Mouse (Mus musculus): ENCODE data around the gene Nucb1. TPM values are rescaled to one million over a fixed set of nuclear protein-coding genes. Genes with fewer than 3 reads are reported as not detected.

Gene Nucb1
- total and polyA plus RNA-seq, 3 experiments = 127 to 409 (median 408) TPM

DNA sequence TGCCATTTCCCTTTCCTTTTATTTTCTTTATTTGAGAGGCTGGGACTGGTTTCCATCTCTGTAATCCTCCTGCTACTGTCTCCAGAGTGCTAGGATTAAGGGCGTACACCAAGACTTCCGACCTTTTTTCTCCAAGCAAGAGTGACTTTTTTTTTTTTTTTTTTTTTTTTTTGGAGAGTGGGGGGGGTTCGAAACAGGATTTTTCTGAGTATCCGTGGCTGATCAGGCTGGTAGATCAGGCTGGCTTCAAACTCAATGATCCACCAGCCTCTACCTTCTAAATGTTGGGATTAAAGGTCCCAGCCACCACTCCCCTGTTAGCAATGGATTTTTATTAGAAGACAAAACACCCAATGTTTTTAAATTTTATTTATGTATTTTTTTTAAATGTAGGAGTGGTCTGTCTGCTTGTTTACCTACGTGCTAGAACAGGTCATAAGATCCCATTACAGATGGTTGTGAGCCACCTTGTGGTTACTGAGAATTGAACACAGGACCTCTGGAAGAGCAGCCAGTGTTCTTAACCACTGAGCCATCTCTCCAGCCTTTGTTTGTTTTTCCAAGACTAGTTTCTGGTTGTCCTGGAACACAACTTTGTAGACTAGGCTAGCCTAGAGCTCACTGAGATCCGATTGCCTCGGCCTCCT is 16.4 kb upstream of the Nucb1 start:
- TF ChIP-seq POLR2AphosphoS5 (IDR thresholded peaks at IDR 0.05; ENCODE audit: insufficient replicate concordance, low read depth, low read length) (no peak), CTCF (IDR thresholded peaks at IDR 0.05; ENCODE audit: low read depth, low read length) (no peak), GATA2 (IDR thresholded peaks at IDR 0.05; ENCODE audit: borderline replicate concordance, low read depth, low read length) (no peak)
- no peak for DNase-seq (ENCODE audit: low spot score)
- no peak for ATAC-seq (ENCODE audit: extremely low read depth, insufficient number of reproducible peaks, low FRiP score, poor library complexity, severe bottlenecking)
- Histone ChIP-seq H3K9me3 (replicated peaks) (no peaks in the 10 kb centered on the region), H3K36me3 (replicated peaks) (peaks cover 29% of the 10 kb centered on the region), H3K27me3 (ENCODE audit: insufficient read depth, low read length) (peaks cover 2% of the 10 kb centered on the region), H3K4me3 (ENCODE audit: low read depth, low read length) (peak overlapping the region; percentile 94), H3K4me1 (ENCODE audit: insufficient read depth, low read depth, low read length) (peaks cover 66% of the 10 kb centered on the region)

DNA sequence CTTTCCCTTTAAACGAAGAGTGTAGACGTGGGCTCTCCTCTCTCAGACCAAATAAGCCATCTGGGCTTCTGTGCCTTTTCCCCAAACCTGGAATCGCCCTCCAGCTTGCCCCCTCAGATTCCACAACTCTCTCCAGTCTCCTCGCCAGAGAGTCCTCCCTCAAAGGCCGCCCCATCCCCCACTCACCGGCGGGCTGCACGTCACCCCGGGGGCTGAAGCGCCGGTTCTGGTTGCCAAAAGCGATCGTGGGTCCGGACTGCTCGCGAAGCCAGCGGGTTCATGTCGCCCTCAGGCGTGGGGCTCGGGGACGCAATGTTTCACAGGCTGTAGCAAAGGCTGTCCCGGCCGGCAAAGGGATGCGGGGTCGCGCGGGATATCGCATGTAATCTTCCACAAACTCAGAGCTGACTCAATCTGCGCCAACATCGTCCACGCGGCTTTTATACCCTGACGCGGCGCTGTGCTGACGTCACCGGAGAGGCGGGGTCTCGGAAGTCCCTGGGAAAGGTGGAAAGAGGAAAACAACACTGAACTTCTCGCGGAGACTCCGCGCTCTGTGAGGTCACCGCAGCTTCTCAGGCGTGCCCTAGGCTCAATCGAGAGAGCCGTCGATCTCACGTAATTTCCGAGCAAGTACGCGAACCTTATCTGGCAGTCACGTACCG is 15.7 kb upstream of the Nucb1 start, which contains the start of the genes Ppp1r15a and Plekha4:
Gene Ppp1r15a, minus strand, starts transcription at position 460 of the 665 bp plus-strand sequence.
Gene Plekha4, plus strand, starts transcription at position 522 of the 665 bp plus-strand sequence.
- Histone ChIP-seq H3K4me1 (ENCODE audit: insufficient read depth, low read depth, low read length) (peaks cover 69% of the 10 kb centered on the region), H3K4me3 (ENCODE audit: low read depth, low read length) (peak within 1 kb of the TSS; percentile 94), H3K36me3 (replicated peaks) (peaks cover 29% of the 10 kb centered on the region), H3K9me3 (replicated peaks) (no peaks in the 10 kb centered on the region), H3K27me3 (ENCODE audit: insufficient read depth, low read length) (no peaks in the 10 kb centered on the region)
- ATAC-seq (ENCODE audit: extremely low read depth, insufficient number of reproducible peaks, low FRiP score, poor library complexity, severe bottlenecking) (peak; percentile 73), DNase-seq (ENCODE audit: low spot score) (peak; percentile 78)
- peak; percentile 91; the same call in 1 of the 2 replicates for TF ChIP-seq POLR2AphosphoS5 (IDR thresholded peaks at IDR 0.05; ENCODE audit: insufficient replicate concordance, low read depth, low read length)
- TF ChIP-seq GATA1 (IDR thresholded peaks at IDR 0.05; ENCODE audit: borderline replicate concordance, low read length) = no peak
- TF ChIP-seq GATA2 (IDR thresholded peaks at IDR 0.05; ENCODE audit: borderline replicate concordance, low read depth, low read length) = no peak
- no peak for TF ChIP-seq CTCF (IDR thresholded peaks at IDR 0.05; ENCODE audit: low read depth, low read length)
- TF ChIP-seq TAL1 (conservative IDR thresholded peaks at IDR 0.05; ENCODE audit: low read depth, low read length) = no peak

DNA sequence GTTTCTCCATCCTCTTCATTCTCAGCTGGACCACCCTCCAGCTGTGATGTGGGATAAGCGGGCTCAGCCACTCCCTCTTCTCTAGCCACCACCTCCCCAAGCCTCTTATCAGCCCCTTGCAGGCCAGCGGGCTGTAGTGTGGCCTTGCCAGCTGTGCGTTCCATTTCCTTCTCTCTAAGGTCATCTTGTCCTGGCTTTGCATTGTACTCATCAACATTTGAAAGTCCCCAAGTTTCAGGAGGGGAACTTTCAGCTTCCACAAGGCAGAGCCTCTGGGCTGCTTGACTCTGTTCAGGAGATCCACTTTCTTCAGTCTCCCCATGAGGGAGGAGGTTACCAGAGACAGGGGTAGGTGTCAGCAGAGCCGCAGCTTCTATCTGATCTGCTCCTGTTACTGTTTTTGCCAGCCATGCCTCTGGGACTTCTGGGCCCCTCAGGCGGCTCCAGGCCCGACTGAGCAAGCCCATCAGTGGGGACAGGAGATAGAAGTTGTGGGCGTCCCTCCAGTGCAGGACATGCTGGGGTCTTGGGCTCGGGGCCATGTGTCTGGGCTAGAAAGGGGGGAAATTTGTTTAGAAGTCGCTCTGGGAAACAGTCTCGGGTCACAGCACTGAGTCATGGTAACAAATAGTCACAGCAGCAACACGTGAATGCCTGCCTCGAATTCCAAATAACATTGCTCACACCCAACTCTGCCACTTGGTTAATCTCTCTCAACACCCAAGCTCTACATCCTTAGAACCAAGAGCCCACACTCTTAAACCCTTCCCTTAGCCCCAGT is 14.8 kb upstream of the Nucb1 start:
- H3K4me1 ChIP-seq (ENCODE audit: insufficient read depth, low read depth, low read length) = peaks cover 67% of the 10 kb centered on the region
- no peaks in the 10 kb centered on the region for H3K27me3 ChIP-seq (ENCODE audit: insufficient read depth, low read length)
- no peaks in the 10 kb centered on the region for H3K9me3 ChIP-seq (replicated peaks)
- DNase-seq (ENCODE audit: low spot score) = peak; percentile 81
- TF ChIP-seq GATA1 (IDR thresholded peaks at IDR 0.05; ENCODE audit: borderline replicate concordance, low read length) (no peak), GATA2 (IDR thresholded peaks at IDR 0.05; ENCODE audit: borderline replicate concordance, low read depth, low read length) (0 out of 2 replicates have a peak, but pooled peaks have one; percentile 80), TAL1 (conservative IDR thresholded peaks at IDR 0.05; ENCODE audit: low read depth, low read length) (peak; percentile 100), CTCF (IDR thresholded peaks at IDR 0.05; ENCODE audit: low read depth, low read length) (no peak), POLR2AphosphoS5 (IDR thresholded peaks at IDR 0.05; ENCODE audit: insufficient replicate concordance, low read depth, low read length) (0 out of 2 replicates have a peak, but pooled peaks have one; percentile 55)
- H3K4me3 ChIP-seq (ENCODE audit: low read depth, low read length) = peak overlapping the region; percentile 94
- ATAC-seq (ENCODE audit: extremely low read depth, insufficient number of reproducible peaks, low FRiP score, poor library complexity, severe bottlenecking) = peak; percentile 82
- H3K36me3 ChIP-seq (replicated peaks) = peaks cover 31% of the 10 kb centered on the region

DNA sequence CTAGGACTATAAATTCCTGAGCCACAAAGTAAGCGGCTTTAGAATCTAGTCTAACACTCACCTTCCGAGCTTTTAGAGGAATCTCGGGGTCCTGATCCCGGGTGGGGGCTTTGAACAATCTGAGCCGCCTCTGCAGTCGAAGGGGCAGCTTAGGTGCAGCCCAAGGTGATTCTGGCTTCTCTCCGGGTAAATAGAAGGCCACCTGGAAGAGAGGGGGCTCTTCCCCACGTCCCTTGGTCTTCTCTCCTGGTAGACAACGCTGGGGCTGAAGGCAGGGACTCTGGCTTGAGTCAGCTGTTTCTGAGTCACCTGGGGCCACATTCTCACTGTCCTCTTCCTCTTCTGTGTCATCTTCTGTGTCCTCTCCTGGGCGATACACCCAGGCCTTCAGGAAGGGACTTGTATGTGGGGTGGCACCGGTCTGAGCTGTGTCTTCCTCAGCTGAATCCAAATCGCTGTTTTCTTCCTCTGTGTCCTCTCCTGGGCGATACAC is 13.5 kb upstream of the Nucb1 start:
- peaks cover 65% of the 10 kb centered on the region for H3K4me1 ChIP-seq (ENCODE audit: insufficient read depth, low read depth, low read length)
- TF ChIP-seq POLR2AphosphoS5 (IDR thresholded peaks at IDR 0.05; ENCODE audit: insufficient replicate concordance, low read depth, low read length) (no peak), TAL1 (conservative IDR thresholded peaks at IDR 0.05; ENCODE audit: low read depth, low read length) (no peak), GATA2 (IDR thresholded peaks at IDR 0.05; ENCODE audit: borderline replicate concordance, low read depth, low read length) (no peak), CTCF (IDR thresholded peaks at IDR 0.05; ENCODE audit: low read depth, low read length) (no peak), GATA1 (IDR thresholded peaks at IDR 0.05; ENCODE audit: borderline replicate concordance, low read length) (no peak)
- ATAC-seq (ENCODE audit: extremely low read depth, insufficient number of reproducible peaks, low FRiP score, poor library complexity, severe bottlenecking) = no peak

GRCm38 (mm10) chr7:45522957-45523676 is 12.9 kb upstream of the Nucb1 start:
- TF ChIP-seq GATA2 (IDR thresholded peaks at IDR 0.05; ENCODE audit: borderline replicate concordance, low read depth, low read length) (no peak), TAL1 (conservative IDR thresholded peaks at IDR 0.05; ENCODE audit: low read depth, low read length) (no peak), POLR2AphosphoS5 (IDR thresholded peaks at IDR 0.05; ENCODE audit: insufficient replicate concordance, low read depth, low read length) (no peak)
- H3K36me3 ChIP-seq (replicated peaks) = peaks cover 34% of the 10 kb centered on the region
- no peak for ATAC-seq (ENCODE audit: extremely low read depth, insufficient number of reproducible peaks, low FRiP score, poor library complexity, severe bottlenecking)

More for the DNA sequence above, 13.5 kb upstream of the Nucb1 start:
- peaks cover 31% of the 10 kb centered on the region for H3K36me3 ChIP-seq (replicated peaks)
- no peaks in the 10 kb centered on the region for H3K27me3 ChIP-seq (ENCODE audit: insufficient read depth, low read length)
- DNase-seq (ENCODE audit: low spot score) = no peak
- no peaks in the 10 kb centered on the region for H3K9me3 ChIP-seq (replicated peaks)
- peak overlapping the region; percentile 94 for H3K4me3 ChIP-seq (ENCODE audit: low read depth, low read length)

More at GRCm38 (mm10) chr7:45522957-45523676, 12.9 kb upstream of the Nucb1 start:
- Histone ChIP-seq H3K4me1 (ENCODE audit: insufficient read depth, low read depth, low read length) (peaks cover 64% of the 10 kb centered on the region), H3K4me3 (ENCODE audit: low read depth, low read length) (peak overlapping the region; percentile 94), H3K9me3 (replicated peaks) (no peaks in the 10 kb centered on the region), H3K27me3 (ENCODE audit: insufficient read depth, low read length) (no peaks in the 10 kb centered on the region)
- no peak for DNase-seq (ENCODE audit: low spot score)
